Mouse (Mus musculus): ENCODE results near the gene Syngr3.

DNA sequence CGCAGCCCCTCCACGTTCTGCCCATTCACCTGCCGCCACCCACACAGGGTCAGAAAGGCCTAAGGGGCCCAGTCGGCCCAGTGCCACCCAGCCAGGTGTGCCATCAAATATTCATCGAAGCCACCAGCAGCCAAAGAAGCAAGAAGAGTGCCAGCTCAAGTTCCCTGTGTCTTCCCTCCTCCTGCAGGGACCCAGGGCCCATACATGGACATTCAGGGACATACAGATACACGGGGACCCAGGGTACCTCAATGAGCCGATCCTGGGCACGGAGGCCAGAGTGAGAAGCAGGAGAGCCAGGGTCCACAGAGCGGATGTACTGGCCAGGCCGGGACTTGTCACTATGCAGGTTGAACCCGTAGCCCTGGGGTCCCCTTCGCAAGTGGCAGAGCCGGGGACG is 47.8 kb downstream of the Syngr3 start:
- TF ChIP-seq CTCF (IDR thresholded peaks at IDR 0.05; ENCODE audit: control insufficient read depth, insufficient read depth, insufficient replicate concordance, low read depth, low read length) (no peak), POLR2A (IDR thresholded peaks at IDR 0.05; ENCODE audit: control insufficient read depth, low read depth, low read length) (no peak)

Measured in testis, adult 2 months (tissue).